Mouse (Mus musculus): ENCODE measurements around the gene Mapkapk3.
"Not testable (repeated sequence)": the region's sequence is repeated elsewhere in the genome, so short reads cannot be mapped to it uniquely, and the experiment has no call there.

The Mapkapk3 gene

DNA sequence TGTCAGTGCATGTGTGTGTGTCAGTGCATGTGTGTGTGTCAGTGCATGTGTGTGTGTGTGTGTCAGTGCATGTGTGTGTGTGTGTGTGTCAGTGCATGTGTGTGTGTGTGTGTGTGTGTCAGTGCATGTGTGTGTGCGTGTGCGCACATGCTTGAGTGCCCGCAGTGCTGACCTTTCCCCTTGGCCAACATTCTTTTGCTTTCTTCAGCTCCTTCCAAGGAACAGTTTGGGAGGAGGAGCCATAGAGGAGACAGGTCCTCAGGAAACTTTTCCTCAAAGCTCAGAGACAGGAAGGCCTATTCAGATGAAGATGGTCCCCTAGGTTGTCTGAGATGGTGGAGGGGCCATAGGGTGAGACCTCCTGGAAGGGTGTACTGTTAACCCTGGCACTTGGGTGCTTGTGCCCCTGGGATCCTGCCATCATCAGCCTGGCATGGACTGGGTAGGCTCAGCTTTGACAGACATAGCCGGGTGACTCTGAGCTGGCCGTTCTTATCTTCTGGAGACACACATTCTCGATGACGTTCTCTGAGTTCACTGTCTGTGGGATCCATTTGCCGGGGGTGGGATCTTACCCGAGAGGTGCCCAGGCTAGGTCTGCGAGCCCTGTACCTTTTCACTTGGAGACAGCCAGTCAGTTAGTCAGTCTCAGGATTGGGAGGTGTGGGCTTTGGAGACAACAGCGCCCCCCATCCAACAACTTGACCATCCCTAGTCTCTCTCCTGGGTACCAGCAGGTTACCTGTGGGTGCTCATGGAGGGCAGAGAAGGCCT is 17.6 kb upstream of the Mapkapk3 start:
- DNase-seq (ENCODE audit: low spot score in 2 of 2), result no peak

DNA sequence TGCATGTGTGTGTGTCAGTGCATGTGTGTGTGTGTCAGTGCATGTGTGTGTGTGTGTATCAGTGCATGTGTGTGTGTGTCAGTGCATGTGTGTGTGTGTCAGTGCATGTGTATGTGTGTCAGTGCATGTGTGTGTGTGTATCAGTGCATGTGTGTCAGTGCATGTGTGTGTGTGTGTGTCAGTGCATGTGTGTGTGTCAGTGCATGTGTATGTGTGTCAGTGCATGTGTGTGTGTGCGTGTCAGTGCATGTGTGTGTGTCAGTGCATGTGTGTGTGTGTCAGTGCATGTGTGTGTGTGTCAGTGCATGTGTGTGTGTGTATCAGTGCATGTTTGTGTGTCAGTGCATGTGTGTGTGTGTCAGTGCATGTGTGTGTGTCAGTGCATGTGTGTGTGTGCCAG is 17.0 kb upstream of the Mapkapk3 start:
- DNase-seq (ENCODE audit: low spot score in 2 of 2), result not testable (repeated sequence)

- peak in 1 of 2 experiments; percentile 37 for DNase-seq (ENCODE audit: low spot score in 2 of 2)
These were observed 16.2 kb upstream of the Mapkapk3 start for GRCm38 (mm10) chr9:107305601-107306542.

- no peak for DNase-seq (ENCODE audit: low spot score in 2 of 2)
These were observed 15.3 kb upstream of the Mapkapk3 start for GRCm38 (mm10) chr9:107305012-107305411.

- no peak for DNase-seq (ENCODE audit: low spot score in 2 of 2)
These were observed 14.7 kb upstream of the Mapkapk3 start for GRCm38 (mm10) chr9:107304383-107304782.

DNA sequence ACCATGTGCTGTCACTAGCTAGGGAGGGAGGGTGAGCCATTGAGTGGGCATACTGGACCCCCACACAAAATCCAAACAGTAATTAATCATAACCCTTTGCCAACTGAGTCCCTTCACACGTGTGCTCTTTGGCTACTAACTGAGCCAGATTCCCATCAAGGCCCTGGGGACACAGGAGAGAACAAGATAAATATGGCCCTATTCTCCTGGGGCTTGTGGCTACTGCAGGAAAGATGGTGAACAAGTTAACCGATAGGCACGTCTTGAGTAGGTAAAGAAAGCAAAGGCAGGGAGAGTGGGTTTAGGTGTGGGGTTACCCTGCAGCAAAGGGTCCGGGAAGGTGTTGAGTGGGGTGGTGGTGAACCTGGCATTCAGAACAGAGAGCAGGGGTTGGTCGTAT is 14.2 kb upstream of the Mapkapk3 start:
- DNase-seq (ENCODE audit: low spot score in 2 of 2), result no peak

DNA sequence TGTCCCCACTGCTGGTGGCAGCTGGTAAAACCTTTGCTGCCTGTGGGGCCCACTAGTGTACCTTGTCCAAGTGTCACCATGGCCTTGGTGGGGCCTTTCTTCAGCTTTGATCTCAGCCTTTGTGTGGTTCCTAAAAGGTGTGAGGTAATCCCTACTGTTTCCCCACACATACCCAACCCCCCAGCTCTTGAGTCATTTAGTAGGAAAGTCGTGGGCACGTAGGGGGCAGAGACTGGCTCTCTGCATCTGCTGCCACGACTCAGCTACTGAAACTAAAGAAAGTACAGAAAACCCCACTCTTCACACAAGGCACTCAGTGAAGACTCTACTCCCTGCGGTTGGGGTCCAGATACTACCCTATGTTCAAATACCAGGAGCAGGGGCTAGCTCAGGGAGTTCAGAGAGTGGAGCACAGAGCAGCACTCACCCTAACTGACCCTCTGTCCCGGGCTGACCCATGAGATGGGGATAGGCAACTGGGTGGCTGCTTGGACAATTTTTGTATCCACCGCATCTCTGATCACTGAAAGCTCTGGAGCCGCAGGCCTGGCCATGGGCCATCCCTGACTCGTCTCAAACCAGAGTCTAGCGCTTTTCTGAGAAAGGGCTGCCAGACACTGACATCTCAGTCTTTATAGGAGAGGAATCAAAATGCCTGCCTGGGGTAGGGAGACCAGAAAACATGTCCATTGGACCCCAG is 13.6 kb upstream of the Mapkapk3 start:
- DNase-seq (ENCODE audit: low spot score in 2 of 2), result no peak

DNA sequence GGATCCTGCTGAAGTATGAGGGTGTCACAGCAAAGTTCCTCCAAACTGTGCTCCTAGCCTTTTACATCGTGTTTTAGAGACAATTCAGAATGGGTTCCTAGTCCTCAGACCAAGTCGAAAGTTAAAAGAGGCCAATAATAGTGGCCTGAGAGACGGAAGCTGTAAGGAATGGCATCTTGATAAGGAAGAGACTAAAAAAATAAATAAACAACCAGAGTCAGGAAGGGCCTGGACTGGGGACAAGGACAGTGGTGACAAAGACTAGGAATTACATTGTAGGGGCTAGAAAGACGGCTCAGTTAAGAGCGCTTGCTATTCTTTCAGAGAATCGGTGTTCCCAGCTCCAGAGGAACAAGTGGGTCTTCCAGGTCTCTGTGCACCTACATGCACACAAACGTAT is 12.9 kb upstream of the Mapkapk3 start:
- no peak for DNase-seq (ENCODE audit: low spot score in 2 of 2)

DNA sequence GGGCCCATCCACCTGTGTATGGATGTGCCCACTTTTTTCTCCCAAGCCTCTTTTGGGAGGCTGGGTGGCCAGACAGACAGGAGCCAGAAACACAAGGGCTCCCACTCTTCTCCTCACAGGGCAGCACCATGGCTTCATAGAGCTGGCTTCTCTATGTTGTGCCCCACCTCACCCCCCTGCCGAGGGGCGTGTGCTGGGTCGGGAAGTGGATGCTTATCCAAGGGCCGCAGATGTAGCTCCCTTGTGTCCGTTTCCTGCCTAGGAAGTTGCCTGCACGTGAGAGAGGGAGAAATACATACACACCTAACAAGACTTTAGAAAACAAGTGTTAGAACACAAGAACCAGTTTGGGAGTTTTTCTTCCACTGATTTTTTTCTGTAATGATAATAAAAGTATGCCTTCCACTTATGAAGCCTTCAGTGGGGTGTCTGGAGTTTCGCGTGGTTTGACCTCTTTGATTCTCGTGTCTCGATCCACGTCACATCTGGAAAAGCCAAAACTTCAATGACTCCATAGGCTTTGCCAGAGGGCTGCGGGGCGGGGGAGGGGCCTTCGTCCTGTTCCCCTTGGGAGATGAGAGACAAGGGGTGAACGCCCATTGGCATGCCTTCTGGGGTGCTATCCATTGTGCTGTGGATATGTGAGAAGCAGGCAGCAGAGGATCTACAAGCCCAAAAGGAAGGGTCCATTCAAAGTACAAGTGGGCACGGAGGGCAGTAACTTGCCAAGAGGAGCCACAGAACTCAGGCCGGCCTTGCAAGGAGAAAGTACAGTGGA is 12.1 kb upstream of the Mapkapk3 start:
- DNase-seq (ENCODE audit: low spot score in 2 of 2), result no peak

- no peak for DNase-seq (ENCODE audit: low spot score in 2 of 2)
These were observed 10.7 kb upstream of the Mapkapk3 start for GRCm38 (mm10) chr9:107300224-107300973.

GRCm38 (mm10) chr9:107299783-107300182 is 10.1 kb upstream of the Mapkapk3 start:
- no peak for DNase-seq (ENCODE audit: low spot score in 2 of 2)

- DNase-seq (ENCODE audit: low spot score in 2 of 2), result no peak
These were observed 9.2 kb upstream of the Mapkapk3 start for GRCm38 (mm10) chr9:107298876-107299275.

DNA sequence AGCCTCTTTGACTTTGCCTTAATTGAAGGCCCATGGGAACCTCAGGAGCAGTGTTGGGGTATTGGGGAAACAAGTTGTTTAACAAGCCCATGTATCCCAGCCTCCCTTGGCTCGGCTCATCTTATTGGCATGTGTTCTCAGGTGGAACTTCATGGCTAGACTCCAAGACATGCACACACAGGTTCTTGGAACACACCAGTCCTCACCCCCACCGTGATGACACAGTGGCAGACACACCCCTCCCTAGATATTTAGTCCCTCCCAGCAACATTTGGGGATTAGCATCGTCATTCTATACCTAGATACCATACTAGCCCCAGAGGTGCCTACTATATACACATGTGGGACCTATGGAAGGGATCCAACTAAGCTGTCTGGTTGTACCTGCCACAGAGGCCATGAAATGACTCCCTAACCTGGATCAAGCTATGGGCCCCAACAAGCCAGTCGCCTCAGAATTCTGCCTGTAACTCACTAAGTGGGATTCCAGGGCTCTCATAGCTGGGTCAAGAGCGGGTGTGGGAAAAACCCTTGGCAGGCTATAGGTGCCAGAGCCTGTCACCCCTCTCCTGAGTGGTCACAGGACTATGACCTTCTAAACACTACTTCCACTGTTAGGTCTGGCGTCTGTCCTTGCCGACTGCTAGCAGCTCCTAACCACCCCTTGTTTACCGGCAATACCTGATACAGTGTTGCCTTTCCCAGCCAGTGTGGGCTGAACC is 8.5 kb upstream of the Mapkapk3 start:
- DNase-seq (ENCODE audit: low spot score in 2 of 2), result no peak

DNA sequence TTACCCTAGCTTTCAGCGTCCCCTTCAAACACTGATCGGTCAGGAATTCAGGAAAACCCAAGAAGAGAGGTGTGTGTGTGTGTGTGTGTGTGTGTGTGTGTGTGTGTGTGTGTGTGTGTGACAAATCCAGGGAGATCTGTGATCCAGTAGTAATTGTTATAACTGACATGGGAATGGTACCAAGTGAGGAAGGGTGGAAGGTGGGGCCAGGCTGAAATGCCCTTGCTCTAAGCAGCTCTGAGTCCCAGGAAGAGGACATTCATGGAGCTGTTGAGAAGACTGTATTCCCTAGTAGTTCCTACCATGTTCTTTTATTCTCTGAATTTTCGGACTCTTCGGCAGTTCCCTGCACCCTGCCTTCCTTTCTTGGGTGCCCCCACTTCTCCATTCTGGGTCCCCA is 8.0 kb upstream of the Mapkapk3 start:
- DNase-seq (ENCODE audit: low spot score in 2 of 2), result no peak

GRCm38 (mm10) chr9:107297059-107297458 is 7.4 kb upstream of the Mapkapk3 start:
- no peak for DNase-seq (ENCODE audit: low spot score in 2 of 2)

- DNase-seq (ENCODE audit: low spot score in 2 of 2), result peak; percentile 91 to 92
These were observed 6.9 kb upstream of the Mapkapk3 start for GRCm38 (mm10) chr9:107296501-107296965.

DNA sequence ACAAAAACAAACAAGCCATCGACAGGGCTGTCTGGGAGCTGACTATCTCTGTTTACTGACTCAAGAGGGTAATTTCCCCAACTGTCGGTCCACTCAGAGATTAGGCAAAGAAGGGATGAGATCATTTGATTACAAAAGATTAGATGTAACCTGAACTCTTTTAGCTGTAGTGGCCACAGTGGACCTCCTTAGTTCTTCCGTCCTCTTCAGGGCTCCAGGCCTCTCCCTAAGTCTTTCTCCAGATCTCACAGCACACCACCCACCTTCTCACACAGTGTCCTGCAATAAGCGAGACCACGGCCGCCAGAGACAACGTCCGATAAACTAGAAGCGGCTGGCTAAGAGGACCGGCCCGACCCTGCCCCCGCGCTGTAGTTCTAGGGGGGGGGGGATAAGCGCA is 6.4 kb upstream of the Mapkapk3 start:
- DNase-seq (ENCODE audit: low spot score in 2 of 2), result no peak

- no peak for DNase-seq (ENCODE audit: low spot score in 2 of 2)
These were observed 6.2 kb upstream of the Mapkapk3 start, which contains the start of gene Cish for GRCm38 (mm10) chr9:107296016-107296040. Gene Cish (plus strand): TSS chr9:107296026.

- DNase-seq (ENCODE audit: low spot score in 2 of 2), result no peak
These were observed 5.9 kb upstream of the Mapkapk3 start for GRCm38 (mm10) chr9:107295616-107296015.

DNA sequence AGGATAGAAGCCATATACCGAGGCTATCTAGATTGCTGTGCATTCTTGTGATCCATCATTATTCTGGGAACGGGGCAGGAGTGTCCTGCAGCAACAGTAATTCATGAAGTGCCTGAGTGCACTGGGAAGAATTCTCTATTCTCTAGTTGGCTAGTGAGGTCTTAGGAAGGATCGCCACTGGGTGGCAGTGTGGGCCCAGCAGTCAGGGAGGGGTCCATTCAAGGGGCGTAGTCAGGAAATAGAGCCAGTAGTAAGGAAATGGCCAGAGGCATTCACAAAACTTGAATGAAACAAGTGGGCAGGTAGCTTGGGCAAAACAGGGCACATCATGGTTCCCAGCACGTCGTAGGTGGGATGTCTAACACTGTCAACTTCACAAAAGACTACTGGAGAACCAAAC is 4.6 kb upstream of the Mapkapk3 start:
- peak; percentile 74 to 89 for DNase-seq (ENCODE audit: low spot score in 2 of 2)

DNA sequence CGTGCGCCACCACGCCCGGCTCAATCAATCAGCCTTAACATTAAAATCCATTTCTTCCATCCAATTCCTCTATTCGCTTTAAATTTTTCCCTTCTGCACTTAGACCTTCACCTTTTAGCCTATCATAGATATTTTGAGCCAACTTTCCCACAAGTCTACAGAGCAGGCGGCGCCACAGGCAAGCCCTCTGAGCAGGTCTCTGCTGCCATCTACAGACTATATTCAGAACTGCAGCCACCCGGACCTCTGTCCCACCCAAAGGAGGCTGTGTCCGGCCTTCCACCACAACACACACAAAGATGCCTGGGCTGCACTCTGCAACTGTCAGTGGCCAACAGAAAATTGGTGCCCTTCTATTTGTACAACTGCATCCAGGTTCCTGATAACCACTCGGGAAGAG is 1.2 kb upstream of the Mapkapk3 start:
- peak; percentile 79 to 86 for DNase-seq (ENCODE audit: low spot score in 2 of 2)

All from urinary bladder, postnatal 4 days (tissue).